Mouse (Mus musculus): ENCODE data around the gene Ltbp4.

Ltbp4 gene

DNA sequence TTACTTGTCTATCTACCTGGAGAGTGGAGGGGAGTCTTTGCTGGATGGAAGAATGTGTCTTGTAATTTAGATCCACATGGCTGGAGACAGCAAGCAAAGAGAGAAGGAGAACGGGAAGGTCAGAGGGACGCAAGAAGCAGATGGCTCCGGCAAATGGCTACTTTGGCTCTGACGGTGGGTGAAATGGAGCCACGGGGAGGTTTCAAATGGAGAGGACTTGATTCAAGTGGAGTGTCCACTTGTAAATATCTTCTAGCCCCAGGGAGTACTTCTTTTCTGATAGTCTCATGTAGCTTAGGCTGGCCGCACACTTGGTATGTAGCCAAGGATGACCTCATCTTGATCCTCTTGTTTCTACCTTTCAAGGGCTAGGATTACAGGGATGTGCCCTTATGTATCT lies 38.7 kb downstream of the Ltbp4 start:
- no peak for DNase-seq (ENCODE audit: low spot score)

DNA sequence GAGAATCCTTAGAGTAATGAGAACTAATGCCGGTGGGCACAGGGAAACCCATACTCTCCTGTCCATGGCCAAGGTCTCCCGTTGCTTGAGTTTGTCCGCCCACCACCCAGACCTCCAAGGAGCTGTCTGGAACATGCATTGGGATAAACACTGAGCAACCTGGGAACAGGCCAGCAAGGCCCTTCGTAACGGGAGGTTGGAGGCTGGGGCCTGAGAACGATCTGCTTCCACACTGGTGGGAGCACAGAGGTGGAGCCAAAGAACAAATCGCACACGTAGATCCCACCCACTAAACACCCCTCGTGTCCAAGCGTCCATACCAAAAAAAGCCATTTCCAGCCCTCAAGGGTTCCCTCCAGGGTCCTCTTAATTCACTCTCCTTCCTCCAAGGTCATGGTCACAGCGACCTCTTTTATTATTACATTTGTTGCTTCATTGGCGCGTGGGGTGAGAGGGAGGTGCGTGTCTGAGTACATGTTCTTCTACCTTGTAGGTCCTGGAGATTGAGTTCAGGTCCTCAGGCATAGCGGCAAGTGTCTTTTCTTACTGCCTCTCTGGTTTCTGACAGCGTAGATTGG lies 39.4 kb downstream of the Ltbp4 start:
- no peak for DNase-seq (ENCODE audit: low spot score)

GRCm38 (mm10) chr7:27296518-27296917 lies 41.0 kb downstream of the Ltbp4 start:
- no peak for DNase-seq (ENCODE audit: low spot score)

DNA sequence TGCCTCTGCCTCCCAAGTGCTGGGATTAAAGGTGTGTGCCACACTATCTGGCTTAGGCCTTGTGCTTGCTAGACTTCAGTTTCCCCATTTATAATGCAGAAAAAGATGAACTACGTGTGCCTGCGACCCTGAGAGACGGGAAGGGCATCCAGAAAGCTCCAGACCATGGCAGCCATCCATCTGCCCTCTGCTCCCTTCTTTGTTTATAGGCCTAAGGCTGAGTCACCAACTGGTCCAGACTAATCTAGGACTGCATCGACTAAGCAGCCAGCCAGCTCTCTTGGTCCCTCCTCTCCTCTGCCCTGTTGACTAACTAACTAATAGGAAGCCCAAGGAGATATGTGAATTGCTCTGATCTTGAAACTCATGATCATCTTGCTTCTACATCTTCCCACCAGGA lies 41.5 kb downstream of the Ltbp4 start:
- no peak for DNase-seq (ENCODE audit: low spot score)

GRCm38 (mm10) chr7:27291795-27292466 lies 45.6 kb downstream of the Ltbp4 start:
- DNase-seq (ENCODE audit: low spot score): no peak

- no peak for DNase-seq (ENCODE audit: low spot score)
Measured at GRCm38 (mm10) chr7:27290555-27290954, 46.9 kb downstream of the Ltbp4 start.

GRCm38 (mm10) chr7:27288732-27289131 lies 48.8 kb downstream of the Ltbp4 start:
- no peak for DNase-seq (ENCODE audit: low spot score)

DNA sequence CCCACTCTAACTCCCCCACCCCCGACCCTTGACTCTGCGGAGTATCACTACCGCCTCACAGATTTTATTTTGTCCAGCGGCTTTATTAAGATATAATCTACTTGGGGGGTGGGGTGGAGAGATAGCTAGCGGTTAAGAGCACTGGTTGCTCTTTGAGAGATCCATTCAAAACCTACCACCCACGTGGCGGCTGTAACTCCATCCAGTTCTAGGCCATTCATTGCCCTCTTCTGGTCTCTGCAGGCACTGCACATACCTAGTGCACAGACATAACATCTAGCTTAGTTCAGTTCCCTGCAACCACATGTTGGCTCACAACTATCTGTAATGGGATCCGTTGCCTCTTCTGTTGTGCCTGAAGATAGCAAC lies 51.8 kb downstream of the Ltbp4 start:
- peak; percentile 49 for DNase-seq (ENCODE audit: low spot score)

- DNase-seq (ENCODE audit: low spot score): peak; percentile 42
Measured at GRCm38 (mm10) chr7:27284865-27285697, 52.4 kb downstream of the Ltbp4 start.

DNA sequence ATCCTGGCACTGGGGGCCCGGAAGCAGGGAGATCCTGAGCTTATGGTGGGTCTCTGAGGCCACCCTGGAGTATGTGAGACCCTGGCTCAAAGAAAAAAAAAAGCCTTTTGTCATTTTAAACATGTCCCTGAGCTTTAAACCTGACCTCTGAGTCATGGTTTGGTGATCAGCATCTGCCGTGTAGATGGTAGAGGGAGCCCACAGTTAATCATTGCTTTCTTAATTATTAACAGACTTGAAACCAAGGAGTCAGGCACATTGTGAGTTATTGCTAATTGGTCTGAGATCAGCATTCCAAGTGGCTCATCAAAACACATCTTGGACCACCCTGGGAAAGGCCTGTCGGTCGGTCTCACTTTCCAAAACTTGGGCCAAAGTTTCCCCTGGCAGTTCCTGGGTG lies 55.3 kb downstream of the Ltbp4 start:
- no peak for DNase-seq (ENCODE audit: low spot score)

GRCm38 (mm10) chr7:27281717-27282116 lies 55.8 kb downstream of the Ltbp4 start:
- DNase-seq (ENCODE audit: low spot score): no peak

GRCm38 (mm10) chr7:27277191-27277590 lies 60.3 kb downstream of the Ltbp4 start:
- DNase-seq (ENCODE audit: low spot score): no peak

DNA sequence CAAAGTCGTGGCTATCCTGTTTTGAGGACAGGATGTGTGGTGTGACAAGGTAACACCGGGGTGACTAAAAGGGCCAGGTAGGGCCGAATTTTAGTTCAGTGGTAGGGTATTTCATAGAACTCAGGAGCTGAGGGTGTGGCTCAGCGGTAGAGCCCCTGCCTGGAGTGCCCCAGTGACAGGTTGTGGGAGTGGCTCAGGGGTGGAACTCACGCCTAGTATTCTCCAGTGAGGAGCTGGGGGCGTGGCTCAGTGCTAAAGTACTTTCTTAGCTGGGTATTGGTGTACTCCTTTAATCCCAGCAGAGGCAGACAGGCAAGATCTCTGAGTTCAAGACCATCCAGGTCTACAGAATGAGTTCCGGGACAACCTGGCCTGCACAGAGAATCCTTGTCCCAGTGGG lies 61.5 kb downstream of the Ltbp4 start:
- no peak for DNase-seq (ENCODE audit: low spot score)

- no peak for DNase-seq (ENCODE audit: low spot score)
Measured at GRCm38 (mm10) chr7:27274916-27275315, 62.6 kb downstream of the Ltbp4 start.

DNA sequence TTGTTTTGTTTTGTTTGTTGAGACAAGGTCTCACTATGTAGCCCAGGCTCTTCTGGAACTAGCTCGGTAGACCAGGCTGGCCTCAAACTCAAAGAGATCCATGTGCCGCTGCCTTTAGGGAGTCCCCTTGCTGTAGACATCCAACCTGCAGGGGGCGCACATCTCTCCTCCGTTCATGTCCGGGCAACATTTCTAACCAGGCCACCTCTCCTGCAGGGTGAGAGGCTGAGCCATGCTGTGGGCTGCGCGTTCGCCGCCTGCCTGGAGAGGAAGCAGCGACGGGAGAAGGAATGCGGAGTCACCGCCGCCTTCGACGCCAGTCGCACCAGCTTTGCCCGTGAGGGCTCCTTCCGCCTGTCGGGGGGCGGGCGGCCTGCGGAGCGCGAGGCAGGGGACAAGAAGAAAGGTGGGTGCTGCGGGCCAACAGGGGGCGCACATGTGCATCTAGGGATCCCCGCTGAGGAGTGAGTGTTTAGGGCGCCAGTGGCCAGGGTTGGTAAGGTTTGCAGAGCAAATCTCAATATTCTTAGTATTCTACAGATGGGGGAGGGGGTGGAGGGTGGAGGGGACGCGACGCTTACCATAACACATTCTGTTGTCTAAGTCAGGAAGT lies 63.6 kb downstream of the Ltbp4 start:
- no peak for DNase-seq (ENCODE audit: low spot score)

GRCm38 (mm10) chr7:27271423-27271822 lies 66.1 kb downstream of the Ltbp4 start:
- no peak for DNase-seq (ENCODE audit: low spot score)

- no peak for DNase-seq (ENCODE audit: low spot score)
Measured at GRCm38 (mm10) chr7:27266515-27267128, 70.9 kb downstream of the Ltbp4 start.

- no peak for DNase-seq (ENCODE audit: low spot score)
Measured at GRCm38 (mm10) chr7:27264761-27265160, 72.7 kb downstream of the Ltbp4 start.

- DNase-seq (ENCODE audit: low spot score): no peak
Measured at GRCm38 (mm10) chr7:27261888-27262287, 75.6 kb downstream of the Ltbp4 start.

GRCm38 (mm10) chr7:27260856-27261255 lies 76.6 kb downstream of the Ltbp4 start:
- DNase-seq (ENCODE audit: low spot score): no peak

DNA sequence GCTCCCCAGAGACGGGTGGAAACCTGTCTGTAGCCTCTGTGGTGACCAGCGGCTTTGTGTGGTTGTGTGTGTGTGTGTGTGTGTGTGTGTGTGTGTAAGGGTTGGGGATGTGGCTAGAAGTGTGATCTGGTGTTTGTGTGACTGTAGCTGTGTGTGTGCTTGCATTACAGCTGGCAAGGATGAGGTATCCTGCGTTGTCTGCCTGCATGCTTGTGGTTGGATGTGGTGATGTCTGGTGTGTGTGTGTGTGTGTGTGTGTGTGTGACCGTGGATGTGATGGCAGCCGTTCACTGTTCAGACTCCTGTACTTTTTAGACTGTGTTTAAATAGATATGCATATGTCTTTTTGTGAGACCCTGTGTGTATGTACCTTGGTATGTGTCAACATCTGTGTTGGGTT lies 77.7 kb downstream of the Ltbp4 start:
- DNase-seq (ENCODE audit: low spot score): no peak

DNA sequence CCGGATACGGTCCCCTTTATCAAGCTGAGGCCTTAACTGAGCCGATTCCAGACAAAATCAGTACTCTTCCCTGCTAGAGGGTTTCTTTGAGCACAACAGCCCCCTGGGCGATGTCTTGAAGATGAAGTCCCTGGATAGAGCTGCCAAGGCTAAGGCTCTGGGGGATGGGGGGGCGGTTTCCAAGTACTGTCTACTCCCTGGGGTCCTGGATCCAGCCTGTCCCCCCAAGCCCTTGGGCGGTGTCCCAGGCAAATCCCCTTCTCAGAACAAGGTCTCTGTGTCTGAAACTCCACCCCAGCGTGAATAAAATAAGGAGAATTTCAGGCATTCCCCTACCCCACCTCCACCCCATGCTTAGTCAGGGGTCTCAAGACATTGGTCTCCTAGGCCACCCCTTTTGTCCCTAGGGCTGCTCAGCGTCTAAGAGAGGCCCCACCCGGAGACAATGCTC lies 78.2 kb downstream of the Ltbp4 start:
- no peak for DNase-seq (ENCODE audit: low spot score)

All from ovary, postnatal 14 days (tissue).